Mouse (Mus musculus) kidney, adult 2 months (tissue): ENCODE measurements around the gene Slc38a2.

Experiments
- CTCF ChIP-seq: fragments of 200-500 bp; conservative IDR thresholded peaks from 2 replicates; pipeline ENCODE4 v1.5.1; 2011; ENCODE audit warnings: low read depth, mild to moderate bottlenecking, control low read depth, low read length, moderate library complexity, mixed read lengths; ENCODE audit not compliant: insufficient read depth, insufficient read length
- POLR2A ChIP-seq: fragments of 200-500 bp; IDR thresholded peaks from one replicate; pipeline ENCODE4 v1.6.1; 2011; ENCODE audit warnings: low read depth, low read length, control low read depth

DNA sequence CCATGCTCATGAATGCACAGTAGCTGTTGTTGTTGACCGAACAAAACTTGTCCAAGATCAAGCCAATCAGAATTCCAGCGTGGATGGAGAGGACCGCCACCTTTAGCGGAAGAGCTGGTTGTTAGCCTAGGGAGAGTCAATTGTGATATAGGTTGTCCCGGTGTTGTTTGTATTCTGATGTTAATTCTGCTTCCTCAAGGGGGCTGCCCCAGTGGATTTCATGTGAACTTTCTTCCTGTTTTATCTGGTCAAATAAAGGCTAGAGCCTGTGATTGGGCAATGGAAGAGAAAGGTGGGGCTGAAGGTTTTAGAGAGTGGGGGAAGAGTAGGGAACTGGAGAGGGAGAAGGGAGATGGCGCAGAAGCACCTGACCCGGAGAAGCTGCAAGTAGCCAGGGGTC, 22.7 kb upstream of the Slc38a2 start:
- no peak for TF ChIP-seq CTCF
- no peak for TF ChIP-seq POLR2A
